Mouse (Mus musculus) hindbrain, embryonic 14.5 days (tissue): ENCODE data around the gene Lrpap1. TPM values are rescaled to one million over a fixed set of nuclear protein-coding genes. Genes with fewer than 3 reads are reported as not detected.
A peak's percentile ranks its signal among the peaks of the same experiment; 100 is the strongest.

Experiments
- ATAC-seq: fragments of 200-750 bp; cut with Nextera tagmentation; 2 replicates; pipeline ENCODE4 v1.8.0; 2017; ENCODE audit warnings: moderate number of reproducible peaks, mild to moderate bottlenecking, moderate TSS enrichment, moderate library complexity; ENCODE audit not compliant: low FRiP score
- DNase-seq: peaks from one replicate; pipeline ENCODE4 v3.0.0-alpha.2; 2015; ENCODE audit warnings: low spot score
- H3K27ac ChIP-seq: fragments of 300-500 bp; sonication (generic); 2 replicates; pipeline ENCODE4 v1.5.1; 2014; ENCODE audit warnings: mild to moderate bottlenecking, moderate library complexity
- H3K27me3 ChIP-seq: fragments of 300-500 bp; sonication (generic); 2 replicates; pipeline ENCODE4 v1.6.1; 2014; ENCODE audit warnings: mild to moderate bottlenecking, low read length, mixed read lengths; ENCODE audit not compliant: control insufficient read depth, insufficient read depth
- H3K36me3 ChIP-seq: fragments of 300-500 bp; sonication (generic); replicated peaks from 2 replicates; pipeline ENCODE4 v1.6.1; 2014; ENCODE audit not compliant: control insufficient read depth, insufficient read depth
- H3K4me1 ChIP-seq: fragments of 300-500 bp; sonication (generic); replicated peaks from 2 replicates; pipeline ENCODE4 v1.6.1; 2014; ENCODE audit warnings: antibody characterized with exemption, low read length, mixed read lengths; ENCODE audit not compliant: control insufficient read depth, insufficient read depth
- H3K4me2 ChIP-seq: fragments of 300-500 bp; sonication (generic); replicated peaks from 2 replicates; pipeline ENCODE4 v1.6.1; 2014; ENCODE audit warnings: mild to moderate bottlenecking, moderate library complexity
- H3K4me3 ChIP-seq: fragments of 300-500 bp; sonication (generic); replicated peaks from 2 replicates; pipeline ENCODE4 v1.5.1; 2014; ENCODE audit warnings: mild to moderate bottlenecking, low read length
- H3K9ac ChIP-seq: fragments of 300-500 bp; sonication (generic); 2 replicates; pipeline ENCODE4 v1.6.1; 2014
- H3K9me3 ChIP-seq: fragments of 300-500 bp; sonication (generic); 2 replicates; pipeline ENCODE4 v1.6.1; 2016; ENCODE audit warnings: low read length; ENCODE audit not compliant: control insufficient read depth
- WGBS: fragments of 180-500 bp; shearing (Covaris S2); extraction: QIAGEN DNeasy Blood & Tissue Kit; methylation state at CpG from one replicate; pipeline ENCODE4 v1.1.7; 2014; 5-methylcytosine and 5-hydroxymethylcytosine counted together
- polyA plus RNA-seq: library from polyadenylated mRNA; unstranded; fragments of >200 nt; fragmentation: Nextera tagmentation; extraction: Ambion mirVana; gene quantifications from 2 replicates; pipeline ENCODE4 v1.2.1, GENCODE M21; 2014

Lrpap1 gene
- polyA plus RNA-seq, 1 experiment from 2014 or later, result 150 TPM

DNA sequence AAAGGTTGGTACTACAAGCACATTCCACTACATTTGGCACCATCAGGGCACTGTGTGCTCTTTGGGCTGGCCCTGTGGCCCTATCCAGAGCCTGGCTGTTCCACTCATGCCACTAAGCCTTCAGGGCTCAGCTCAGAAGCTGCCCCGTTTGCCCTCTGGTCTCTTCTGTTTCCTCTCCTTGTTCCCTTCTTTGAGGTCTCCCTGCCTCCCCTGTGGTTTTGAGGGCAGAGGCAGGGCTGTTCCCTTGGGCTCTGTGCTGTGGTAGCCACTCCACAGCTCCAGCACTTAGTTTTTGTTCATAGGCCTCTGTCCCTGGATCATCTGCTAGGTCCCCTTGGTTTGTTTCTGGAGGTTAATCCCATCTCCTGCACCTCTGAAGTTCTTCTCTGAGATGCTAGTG lies 37.3 kb upstream of the Lrpap1 start:
- H3K9ac ChIP-seq, result no peak overlapping the region
- no peak for DNase-seq
- H3K4me1 ChIP-seq, result 0 out of 2 replicates have a peak, but pooled peaks cover 13% of the 10 kb centered on the region
- no peaks in the 10 kb centered on the region for H3K9me3 ChIP-seq
- no peak for ATAC-seq
- no peaks in the 10 kb centered on the region for H3K27me3 ChIP-seq
- H3K4me3 ChIP-seq, result no peak overlapping the region
- no peak overlapping the region for H3K4me2 ChIP-seq
- no peak overlapping the region for H3K27ac ChIP-seq
- H3K36me3 ChIP-seq, result no peaks in the 10 kb centered on the region
- 29% methylated on average over 1 of the region's 1 CpGs for WGBS

DNA sequence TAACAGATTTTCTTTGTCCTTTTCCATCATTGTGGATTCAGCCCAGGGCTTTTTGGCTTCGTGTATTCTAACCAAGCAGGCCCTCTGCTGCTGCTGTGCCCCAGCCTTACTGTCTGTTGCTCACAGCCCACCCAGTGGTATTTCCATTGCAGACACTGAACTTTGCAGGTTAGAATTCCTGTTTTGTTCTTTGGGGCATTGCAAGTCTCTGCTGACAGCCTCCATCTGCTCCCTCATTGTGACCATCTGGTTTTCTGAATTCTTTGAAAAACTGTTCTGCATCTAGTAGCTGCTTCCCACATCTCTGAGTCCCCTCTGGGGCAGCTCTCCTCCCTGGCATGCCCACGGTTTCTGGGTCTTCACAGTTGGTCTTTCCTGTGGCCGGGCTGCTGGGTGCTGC lies 35.8 kb upstream of the Lrpap1 start:
- WGBS, result 32% methylated on average over 3 of the region's 3 CpGs
- Histone ChIP-seq H3K36me3 (no peaks in the 10 kb centered on the region), H3K9me3 (no peaks in the 10 kb centered on the region), H3K4me3 (no peak overlapping the region), H3K27ac (peak overlapping the region; percentile 26; the same call in 1 of the 2 replicates), H3K4me2 (no peak overlapping the region), H3K27me3 (no peaks in the 10 kb centered on the region), H3K4me1 (peaks cover 10% of the 10 kb centered on the region; the same call in 1 of the 2 replicates), H3K9ac (no peak overlapping the region)
- DNase-seq (no peak), ATAC-seq (no peak)

DNA sequence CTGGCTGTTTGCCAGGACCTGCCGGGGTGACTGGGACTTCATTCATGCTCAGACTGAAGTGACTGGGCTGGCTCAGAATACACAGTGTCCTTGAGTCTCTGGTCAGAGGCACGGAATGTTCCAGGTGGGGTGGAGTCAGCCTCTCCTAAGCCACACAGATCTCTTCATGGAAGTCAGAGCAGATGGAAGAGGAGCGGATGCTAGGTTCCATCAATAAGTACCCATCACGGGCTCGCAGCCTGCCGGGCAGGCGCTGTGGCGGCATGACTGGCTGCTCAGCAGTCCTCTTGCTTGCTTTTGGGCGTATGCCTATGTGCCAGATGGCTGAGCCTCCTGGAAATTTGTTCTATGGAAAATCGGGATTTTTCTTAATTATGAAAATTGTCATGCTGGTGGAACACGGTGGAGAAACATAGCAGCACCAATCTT lies 32.6 kb upstream of the Lrpap1 start:
- H3K4me3 ChIP-seq, result no peak overlapping the region
- DNase-seq, result peak; percentile 56
- no peak overlapping the region for H3K9ac ChIP-seq
- WGBS, result 64% methylated on average over 11 of the region's 11 CpGs
- H3K4me1 ChIP-seq, result peaks cover 10% of the 10 kb centered on the region; the same call in 1 of the 2 replicates
- peak overlapping the region; percentile 33; the same call in 1 of the 2 replicates for H3K27ac ChIP-seq
- H3K36me3 ChIP-seq, result no peaks in the 10 kb centered on the region
- ATAC-seq, result peak; percentile 17; the same call in 1 of the 2 replicates
- no peak overlapping the region for H3K4me2 ChIP-seq
- no peaks in the 10 kb centered on the region for H3K9me3 ChIP-seq
- no peaks in the 10 kb centered on the region for H3K27me3 ChIP-seq

DNA sequence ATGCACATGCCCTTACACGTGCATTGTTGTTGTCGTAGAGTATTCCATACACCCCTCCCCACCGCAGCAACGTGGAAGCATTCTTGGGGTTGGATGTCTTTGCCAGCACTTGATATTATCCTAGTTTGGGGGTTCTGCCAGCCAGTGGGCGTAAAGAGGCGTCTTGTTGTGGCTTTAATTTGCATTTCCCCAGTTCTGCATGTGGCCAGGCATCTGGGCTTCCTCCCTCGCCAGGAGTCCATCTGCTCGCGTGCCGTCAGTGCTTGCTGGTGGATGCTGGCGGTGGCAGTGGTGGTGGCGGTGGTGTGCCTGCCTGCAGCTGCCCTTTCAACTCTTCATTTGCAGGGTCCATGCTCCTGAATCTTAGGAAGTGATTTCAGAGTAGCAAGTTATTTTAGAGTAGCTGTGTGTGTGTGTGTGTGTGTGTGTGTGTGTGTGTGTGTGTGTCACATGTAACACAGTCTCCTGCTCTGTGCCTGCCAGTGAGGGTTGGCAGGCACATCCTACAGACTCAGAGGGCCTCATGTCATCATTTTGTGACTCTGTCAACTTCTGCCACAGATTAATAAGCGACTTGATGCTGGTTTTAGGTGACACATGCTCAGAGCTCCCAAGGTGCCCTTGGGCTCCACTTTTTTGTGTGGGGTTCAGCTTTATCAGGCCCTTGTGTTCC lies 32.1 kb upstream of the Lrpap1 start:
- ATAC-seq (peak; percentile 36; the same call in 1 of the 2 replicates), DNase-seq (peak; percentile 38)
- H3K9ac ChIP-seq, result no peak overlapping the region
- no peaks in the 10 kb centered on the region for H3K9me3 ChIP-seq
- H3K36me3 ChIP-seq, result no peaks in the 10 kb centered on the region
- H3K27ac ChIP-seq, result peak overlapping the region; percentile 33; the same call in 1 of the 2 replicates
- no peak overlapping the region for H3K4me3 ChIP-seq
- WGBS, result 48% methylated on average over 13 of the region's 13 CpGs
- peaks cover 10% of the 10 kb centered on the region; the same call in 1 of the 2 replicates for H3K4me1 ChIP-seq
- H3K4me2 ChIP-seq, result no peak overlapping the region
- H3K27me3 ChIP-seq, result no peaks in the 10 kb centered on the region

DNA sequence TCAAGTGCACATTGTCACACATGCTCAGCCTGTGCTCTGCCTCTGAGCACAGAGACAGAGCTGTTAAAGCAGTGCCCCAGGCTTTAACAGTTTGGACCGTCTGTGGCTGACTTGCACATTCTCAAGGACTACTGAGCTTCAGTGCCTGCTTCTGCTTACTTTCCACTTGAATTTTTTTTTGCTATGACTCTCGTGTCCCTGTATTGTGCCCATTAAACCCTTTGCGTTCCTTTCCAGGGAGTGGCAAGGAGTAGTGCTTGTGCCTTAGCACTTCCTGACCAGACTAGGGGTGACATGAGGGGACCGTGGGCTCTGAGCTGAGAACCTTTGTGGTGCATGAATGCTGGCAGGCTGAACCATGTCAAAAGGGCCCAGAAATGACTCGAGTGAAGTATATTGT lies 30.3 kb upstream of the Lrpap1 start:
- H3K4me2 ChIP-seq, result no peak overlapping the region
- H3K9ac ChIP-seq, result no peak overlapping the region
- H3K27ac ChIP-seq, result no peak overlapping the region
- no peaks in the 10 kb centered on the region for H3K27me3 ChIP-seq
- H3K4me1 ChIP-seq, result peaks cover 8% of the 10 kb centered on the region; the same call in 1 of the 2 replicates
- H3K4me3 ChIP-seq, result no peak overlapping the region
- no peaks in the 10 kb centered on the region for H3K9me3 ChIP-seq
- ATAC-seq, result no peak
- WGBS, result 75% methylated on average over 5 of the region's 5 CpGs
- no peaks in the 10 kb centered on the region for H3K36me3 ChIP-seq
- DNase-seq, result no peak

DNA sequence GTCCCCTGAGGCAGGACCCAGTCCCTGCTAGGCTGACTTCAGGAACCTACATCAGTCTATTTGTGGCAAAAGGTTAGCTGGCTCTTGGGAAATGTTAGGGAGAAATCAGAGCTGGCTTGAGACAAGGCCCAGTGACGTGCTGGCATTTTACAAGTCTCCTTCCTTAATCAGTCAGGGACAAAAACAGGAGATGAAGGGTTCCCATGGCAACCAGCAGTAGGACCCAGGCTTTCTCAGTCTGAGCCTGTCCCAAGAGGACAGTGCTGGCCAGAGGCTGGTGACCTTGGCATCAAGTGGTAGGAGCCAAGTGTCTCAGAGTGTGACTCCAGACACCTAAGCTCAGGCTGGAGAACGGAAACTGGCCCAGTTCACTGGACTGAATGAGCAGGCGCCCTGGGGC lies 28.7 kb upstream of the Lrpap1 start:
- no peaks in the 10 kb centered on the region for H3K9me3 ChIP-seq
- DNase-seq, result no peak
- no peak overlapping the region for H3K27ac ChIP-seq
- no peak overlapping the region for H3K4me2 ChIP-seq
- WGBS, result 66% methylated on average over 3 of the region's 3 CpGs
- H3K4me1 ChIP-seq, result peaks cover 5% of the 10 kb centered on the region; the same call in 1 of the 2 replicates
- no peaks in the 10 kb centered on the region for H3K36me3 ChIP-seq
- H3K9ac ChIP-seq, result no peak overlapping the region
- ATAC-seq, result no peak
- no peaks in the 10 kb centered on the region for H3K27me3 ChIP-seq
- H3K4me3 ChIP-seq, result no peak overlapping the region

DNA sequence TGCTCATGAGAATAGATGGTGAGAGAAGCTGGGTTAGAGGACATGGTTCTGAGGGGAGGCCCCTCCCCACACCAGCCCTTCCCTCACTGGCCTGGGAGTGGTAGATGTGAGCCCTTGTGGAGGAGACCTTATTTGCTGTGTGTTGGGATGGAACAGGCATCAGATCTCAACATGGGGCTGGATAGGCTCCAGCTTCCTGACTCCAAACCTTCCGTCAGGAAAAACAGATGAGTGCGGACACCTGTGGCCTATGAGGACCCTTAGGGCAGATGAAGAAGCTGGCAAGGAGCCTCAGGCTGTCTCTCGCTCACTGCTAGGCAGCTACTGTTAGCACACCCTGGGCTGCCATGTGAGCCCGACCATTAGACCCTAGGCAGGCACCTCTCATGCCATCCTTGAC lies 27.9 kb upstream of the Lrpap1 start:
- H3K4me1 ChIP-seq, result peaks cover 5% of the 10 kb centered on the region; the same call in 1 of the 2 replicates
- H3K27me3 ChIP-seq, result no peaks in the 10 kb centered on the region
- H3K9me3 ChIP-seq, result no peaks in the 10 kb centered on the region
- no peak overlapping the region for H3K4me3 ChIP-seq
- ATAC-seq (no peak), DNase-seq (no peak)
- no peak overlapping the region for H3K4me2 ChIP-seq
- WGBS, result 89% methylated on average over 4 of the region's 4 CpGs
- no peak overlapping the region for H3K27ac ChIP-seq
- H3K36me3 ChIP-seq, result no peaks in the 10 kb centered on the region
- H3K9ac ChIP-seq, result no peak overlapping the region

DNA sequence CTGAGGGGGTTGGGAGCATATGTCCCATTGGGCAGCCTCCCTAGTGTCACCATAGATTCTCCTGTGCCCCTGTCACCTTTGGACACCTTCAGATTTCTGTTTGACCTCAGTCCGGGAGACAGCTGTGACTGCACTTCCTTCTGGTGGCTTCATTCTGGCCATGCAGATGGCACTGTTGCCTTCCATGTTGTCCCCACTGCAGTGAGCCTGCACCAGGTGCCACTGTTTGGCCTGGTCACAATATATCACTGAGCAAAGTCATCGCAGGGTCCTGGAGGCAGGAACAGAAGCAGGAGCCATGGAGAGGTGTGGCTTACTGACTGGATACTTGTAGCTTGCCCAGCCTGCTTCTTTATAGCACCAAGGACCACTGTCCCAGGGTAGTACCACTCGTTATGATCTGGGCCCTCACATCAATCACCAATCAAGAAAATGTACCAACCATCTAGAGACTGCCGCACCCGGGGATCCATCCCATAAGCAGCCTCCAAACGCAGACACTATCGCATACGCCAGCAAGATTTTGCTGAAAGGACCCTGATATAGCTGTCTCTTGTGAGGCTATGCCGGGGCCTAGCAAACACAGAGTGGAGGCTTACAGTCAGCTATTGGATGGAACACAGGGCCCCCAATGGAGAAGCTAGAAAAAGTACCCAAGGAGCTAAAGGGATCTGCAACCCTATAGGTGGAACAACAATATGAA lies 26.9 kb upstream of the Lrpap1 start:
- no peak overlapping the region for H3K27ac ChIP-seq
- no peak overlapping the region for H3K4me2 ChIP-seq
- WGBS, result 91% methylated on average over 9 of the region's 9 CpGs
- H3K4me1 ChIP-seq, result peaks cover 3% of the 10 kb centered on the region; the same call in 1 of the 2 replicates
- H3K9me3 ChIP-seq, result no peaks in the 10 kb centered on the region
- no peak overlapping the region for H3K9ac ChIP-seq
- DNase-seq (no peak), ATAC-seq (no peak)
- no peaks in the 10 kb centered on the region for H3K27me3 ChIP-seq
- no peak overlapping the region for H3K4me3 ChIP-seq
- no peaks in the 10 kb centered on the region for H3K36me3 ChIP-seq

DNA sequence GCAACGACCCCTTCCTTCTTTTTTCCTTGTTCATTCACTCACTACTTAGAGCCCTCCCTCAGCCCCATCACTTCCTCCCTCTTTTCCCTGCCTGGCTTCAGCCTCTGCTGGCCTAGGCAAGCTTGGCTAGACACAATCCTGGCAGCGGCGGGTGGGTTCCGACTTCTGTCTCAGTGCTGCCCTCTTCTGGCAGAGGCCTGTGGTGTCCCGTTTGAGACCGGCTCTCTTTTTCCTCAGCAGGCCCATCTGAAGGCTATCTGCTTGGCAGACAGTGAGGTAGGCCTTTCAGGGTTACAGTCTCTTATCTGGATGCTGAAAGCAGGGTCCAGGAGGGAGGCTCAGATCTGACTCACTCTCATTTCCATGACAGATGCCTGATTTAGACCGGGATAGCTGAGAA lies 26.2 kb upstream of the Lrpap1 start:
- Histone ChIP-seq H3K4me2 (no peak overlapping the region), H3K27me3 (no peaks in the 10 kb centered on the region), H3K36me3 (no peaks in the 10 kb centered on the region), H3K4me1 (no peaks in the 10 kb centered on the region), H3K9me3 (no peaks in the 10 kb centered on the region), H3K9ac (no peak overlapping the region), H3K4me3 (no peak overlapping the region), H3K27ac (no peak overlapping the region)
- peak; percentile 84 for DNase-seq
- ATAC-seq, result peak; percentile 60; the same call in 1 of the 2 replicates
- WGBS, result 6% methylated on average over 7 of the region's 7 CpGs
